Mouse (Mus musculus): ENCODE measurements around the gene Gm10912. TPM values are rescaled to one million over a fixed set of nuclear protein-coding genes. Genes with fewer than 3 reads are reported as not detected.
A peak's percentile ranks its signal among the peaks of the same experiment; 100 is the strongest.
"Not testable (repeated sequence)": the region's sequence is repeated elsewhere in the genome, so short reads cannot be mapped to it uniquely, and the experiment has no call there.

Gene Gm10912
- under 1 TPM; 0.36 to 0.38 TPM for total RNA-seq (2021)
- long read RNA-seq, experiment 1: 0 reads
- long read RNA-seq, experiment 2: 0 reads

- H3K27ac ChIP-seq; DNase-seq; H3K4me3 ChIP-seq; intact Hi-C loops (cut with DNase I): not testable (repeated sequence)
These were observed at the start of gene Gm10912 for GRCm38 (mm10) chr2:104065526-104065925. TSS of gene Gm10912 (plus strand) at chr2:104065826.

- no peak for TF ChIP-seq CTCF (IDR thresholded peaks at IDR 0.05)
- intact Hi-C loops (cut with DNase I): loop anchor here (10.0 kb wide), 1 partner anchor 1618 kb away; the partner anchor contains the start of gene Trim44
- no peak for DNase-seq
- Histone ChIP-seq H3K27ac (no peak overlapping the region), H3K4me3 (no peak overlapping the region)
These were observed 42.5 kb upstream of the Gm10912 start for GRCm38 (mm10) chr2:104023096-104023495.

GRCm38 (mm10) chr2:104024656-104025055 lies 41.0 kb upstream of the Gm10912 start:
- Histone ChIP-seq H3K4me3 (no peak overlapping the region), H3K27ac (no peak overlapping the region)
- DNase-seq: no peak
- TF ChIP-seq CTCF (IDR thresholded peaks at IDR 0.05): no peak
- intact Hi-C loops (cut with DNase I): loop anchor here (10.0 kb wide), 1 partner anchor 1620 kb away; the partner anchor contains the start of gene Trim44

GRCm38 (mm10) chr2:104027458-104028138 lies 38.0 kb upstream of the Gm10912 start, which contains the start of gene Fbxo3:
TSS of gene Fbxo3 (plus strand) at chr2:104027721.
- H3K4me3 ChIP-seq: peak within 1 kb of the TSS; percentile 90
- H3K27ac ChIP-seq: peak within 1 kb of the TSS; percentile 95
- intact Hi-C loops (cut with DNase I): loop anchor here (10.0 kb wide), 1 partner anchor 1623 kb away; the partner anchor contains the start of gene Trim44
- peak; percentile 67 for TF ChIP-seq CTCF (IDR thresholded peaks at IDR 0.05)
- peak; percentile 91 for DNase-seq

GRCm38 (mm10) chr2:104028139-104028723 lies 37.4 kb upstream of the Gm10912 start, which contains the start of gene 4931422A03Rik:
TSS of gene 4931422A03Rik (minus strand) at chr2:104028361.
- intact Hi-C loops (cut with DNase I): loop anchor here (10.0 kb wide), 1 partner anchor 1623 kb away; the partner anchor contains the start of gene Trim44
- peak within 1 kb of the TSS; percentile 95 for H3K27ac ChIP-seq
- no peak for TF ChIP-seq CTCF (IDR thresholded peaks at IDR 0.05)
- H3K4me3 ChIP-seq: peak within 1 kb of the TSS; percentile 90
- DNase-seq: peak; percentile 65

GRCm38 (mm10) chr2:104029074-104029473 lies 36.6 kb upstream of the Gm10912 start:
- intact Hi-C loops (cut with DNase I): loop anchor here (10.0 kb wide), 1 partner anchor 1624 kb away; the partner anchor contains the start of gene Trim44
- no peak for DNase-seq
- H3K4me3 ChIP-seq: peak overlapping the region; percentile 90
- no peak for TF ChIP-seq CTCF (IDR thresholded peaks at IDR 0.05)
- H3K27ac ChIP-seq: peak overlapping the region; percentile 95

GRCm38 (mm10) chr2:104030381-104030780 lies 35.2 kb upstream of the Gm10912 start:
- Histone ChIP-seq H3K4me3 (peak overlapping the region; percentile 32; the same call in 1 of the 2 replicates), H3K27ac (peak overlapping the region; percentile 95)
- no peak for TF ChIP-seq CTCF (IDR thresholded peaks at IDR 0.05)
- DNase-seq: no peak
- intact Hi-C loops (cut with DNase I): loop anchor here (10.0 kb wide), 2 partner anchors 394 to 554 kb away; no protein-coding TSS in a partner anchor

GRCm38 (mm10) chr2:104032056-104032455 lies 33.6 kb upstream of the Gm10912 start:
- Histone ChIP-seq H3K27ac (no peak overlapping the region), H3K4me3 (no peak overlapping the region)
- DNase-seq: no peak
- no peak for TF ChIP-seq CTCF (IDR thresholded peaks at IDR 0.05)
- intact Hi-C loops (cut with DNase I): loop anchor here (10.0 kb wide), 2 partner anchors 393 to 553 kb away; no protein-coding TSS in a partner anchor

- peak; percentile 70 for DNase-seq
- intact Hi-C loops (cut with DNase I): loop anchor here (2.0 to 10.0 kb wide), 4 partner anchors 62 to 550 kb away; partner anchors contain the start of gene A930018P22Rik
- Histone ChIP-seq H3K4me3 (no peak overlapping the region; the same call in 1 of the 2 replicates), H3K27ac (peak overlapping the region; percentile 59)
- TF ChIP-seq CTCF (IDR thresholded peaks at IDR 0.05): peak; percentile 99; the same call in 1 of the 2 replicates
These were observed 30.7 kb upstream of the Gm10912 start for GRCm38 (mm10) chr2:104034832-104035472.

DNA sequence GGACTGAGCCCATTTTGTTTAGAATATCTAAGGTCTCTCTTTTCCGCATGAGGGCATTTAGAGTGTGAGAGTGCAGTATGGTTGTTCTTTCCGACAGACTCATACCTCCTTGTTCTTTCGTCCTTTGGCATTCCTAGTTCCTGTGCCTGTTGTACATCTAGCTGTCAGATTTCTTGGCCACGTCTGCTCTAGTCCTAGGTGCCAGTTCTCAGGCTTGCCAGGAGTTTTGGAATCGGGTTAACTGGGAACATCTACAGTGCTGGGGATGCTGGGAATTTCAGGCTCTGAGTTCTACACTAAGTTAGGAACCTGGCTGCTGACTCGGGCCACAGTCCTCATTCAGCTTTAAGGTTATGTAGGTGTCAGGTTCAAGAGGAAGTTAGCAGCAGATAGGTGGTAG lies 30.0 kb upstream of the Gm10912 start:
- peak overlapping the region; percentile 59 for H3K27ac ChIP-seq
- no peak for TF ChIP-seq CTCF (IDR thresholded peaks at IDR 0.05)
- intact Hi-C loops (cut with DNase I): loop anchor here (2.0 to 10.0 kb wide), 4 partner anchors 61 to 549 kb away; partner anchors contain the start of gene A930018P22Rik
- DNase-seq: peak; percentile 39
- no peak overlapping the region; the same call in 1 of the 2 replicates for H3K4me3 ChIP-seq

DNA sequence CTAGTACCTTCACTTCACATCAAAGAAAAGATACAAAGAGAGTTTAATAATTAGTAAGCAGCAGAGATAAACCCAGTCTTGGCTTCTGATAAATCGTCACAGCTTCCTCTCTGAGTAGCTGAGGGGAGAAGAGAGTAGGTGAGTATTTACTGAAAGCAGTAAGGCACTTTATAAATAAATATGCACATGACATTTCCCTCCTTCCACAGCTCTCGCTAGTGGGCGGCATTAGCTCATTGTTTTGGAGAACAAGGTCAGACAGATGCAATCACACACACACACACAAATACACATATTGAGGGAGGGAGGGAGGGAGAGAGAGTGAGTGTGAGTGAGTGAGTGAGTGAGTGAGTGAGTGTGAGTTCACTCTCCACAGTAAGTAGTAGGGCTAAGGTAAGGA lies 29.3 kb upstream of the Gm10912 start:
- TF ChIP-seq CTCF (IDR thresholded peaks at IDR 0.05): no peak
- intact Hi-C loops (cut with DNase I): loop anchor here (10.0 kb wide), 2 partner anchors 388 to 548 kb away; no protein-coding TSS in a partner anchor
- no peak for DNase-seq
- H3K27ac ChIP-seq: peak overlapping the region; percentile 59
- no peak overlapping the region for H3K4me3 ChIP-seq

GRCm38 (mm10) chr2:104038236-104038635 lies 27.4 kb upstream of the Gm10912 start:
- intact Hi-C loops (cut with DNase I): loop anchor here (10.0 kb wide), 2 partner anchors 387 to 547 kb away; no protein-coding TSS in a partner anchor

More at GRCm38 (mm10) chr2:104038236-104038635, 27.4 kb upstream of the Gm10912 start:
- Histone ChIP-seq H3K27ac (peak overlapping the region; percentile 50), H3K4me3 (no peak overlapping the region)
- no peak for DNase-seq
- TF ChIP-seq CTCF (IDR thresholded peaks at IDR 0.05): no peak
